Mouse (Mus musculus) liver, postnatal 0 days (tissue): ENCODE results near the gene Spata20.

Experiments
- CTCF ChIP-seq: sonication (generic); IDR thresholded peaks from 2 replicates; pipeline ENCODE4 v1.5.1; 2016; ENCODE audit warnings: antibody characterized with exemption, low read depth
- EP300 ChIP-seq: IDR thresholded peaks from 2 replicates; pipeline ENCODE4 v1.6.1; 2016; ENCODE audit warnings: antibody characterized with exemption, low read depth, mild to moderate bottlenecking

- TF ChIP-seq EP300 (no peak), CTCF (no peak)
These were observed 41.1 kb downstream of the Spata20 start for GRCm38 (mm10) chr11:94444829-94445228.
